Mouse (Mus musculus): ENCODE measurements around the gene Peak1.

GRCm38 (mm10) chr9:56415393-56415792 lies 2.5 kb downstream of the Peak1 start:
- TF ChIP-seq CTCF (conservative IDR thresholded peaks at IDR 0.05; ENCODE audit: low read length) (no peak), NANOG (IDR thresholded peaks at IDR 0.05; ENCODE audit: borderline replicate concordance, low read length) (no peak), POU5F1 (IDR thresholded peaks at IDR 0.05; ENCODE audit: borderline replicate concordance, low read length) (no peak)

Data from E14TG2a.4 (cell line).